Mouse (Mus musculus) cerebellum, adult 11-12 months (tissue): Measurements from ENCODE around the gene Dohh.

Experiments used
- DNase-seq: peaks from one replicate; pipeline ENCODE4 v3.0.0; 2022

Gene Dohh

DNA sequence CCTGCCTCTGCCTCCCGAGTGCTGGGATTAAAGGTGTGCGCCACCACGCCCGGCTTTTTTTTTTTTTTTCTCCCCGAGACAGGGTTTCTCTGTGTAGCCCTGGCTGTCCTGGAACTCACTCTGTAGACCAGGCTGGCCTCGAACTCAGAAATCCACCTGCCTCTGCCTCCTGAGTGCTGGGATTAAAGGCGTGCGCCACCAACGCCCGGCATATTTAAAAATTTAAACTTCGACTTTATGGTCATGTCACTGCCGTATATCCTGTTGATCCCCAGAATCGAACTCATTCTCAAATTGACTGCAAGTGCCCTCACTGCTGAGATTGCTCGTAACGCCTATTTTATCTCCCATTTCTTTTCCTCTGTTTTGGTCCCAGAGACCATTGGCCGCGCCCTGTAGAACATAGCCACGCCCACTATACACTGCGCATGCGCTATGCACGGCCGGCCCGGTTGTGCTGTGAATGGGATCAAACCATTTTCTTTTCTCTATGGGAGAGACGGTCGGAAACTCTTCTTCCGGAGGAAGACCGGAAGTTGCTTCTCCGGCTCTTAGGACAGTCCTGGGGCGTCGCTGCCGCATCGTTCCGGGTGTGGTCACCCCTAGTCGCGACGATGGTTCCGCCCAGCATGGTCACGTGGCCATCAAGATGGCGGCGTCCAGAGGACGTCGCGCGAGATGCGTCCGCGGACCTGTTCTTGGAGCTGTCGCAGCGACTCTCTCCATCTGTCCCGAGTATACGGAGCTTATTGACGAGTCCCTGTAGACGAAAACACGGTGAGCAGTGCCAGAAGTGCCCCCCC is at the start of gene Dohh, which contains the start of gene Gm48551:
Gene Dohh (plus strand): TSS at position 627 of the 803 bp plus-strand sequence.
Gene Gm48551 (plus strand): TSS at position 665 of the 803 bp plus-strand sequence.
- peak; percentile 99 for DNase-seq

- DNase-seq = no peak
Measured at GRCm38 (mm10) chr10:81335393-81336340, 48.6 kb upstream of the Dohh start.

GRCm38 (mm10) chr10:81336558-81336957 is 47.7 kb upstream of the Dohh start:
- no peak for DNase-seq

GRCm38 (mm10) chr10:81340551-81341332 is 43.5 kb upstream of the Dohh start:
- DNase-seq = peak; percentile 26

GRCm38 (mm10) chr10:81341333-81341949 is 42.8 kb upstream of the Dohh start:
- peak; percentile 42 for DNase-seq

GRCm38 (mm10) chr10:81342686-81343505 is 41.3 kb upstream of the Dohh start, which contains the start of gene Gipc3:
TSS of gene Gipc3 (minus strand) at chr10:81343266.
- no peak for DNase-seq

DNA sequence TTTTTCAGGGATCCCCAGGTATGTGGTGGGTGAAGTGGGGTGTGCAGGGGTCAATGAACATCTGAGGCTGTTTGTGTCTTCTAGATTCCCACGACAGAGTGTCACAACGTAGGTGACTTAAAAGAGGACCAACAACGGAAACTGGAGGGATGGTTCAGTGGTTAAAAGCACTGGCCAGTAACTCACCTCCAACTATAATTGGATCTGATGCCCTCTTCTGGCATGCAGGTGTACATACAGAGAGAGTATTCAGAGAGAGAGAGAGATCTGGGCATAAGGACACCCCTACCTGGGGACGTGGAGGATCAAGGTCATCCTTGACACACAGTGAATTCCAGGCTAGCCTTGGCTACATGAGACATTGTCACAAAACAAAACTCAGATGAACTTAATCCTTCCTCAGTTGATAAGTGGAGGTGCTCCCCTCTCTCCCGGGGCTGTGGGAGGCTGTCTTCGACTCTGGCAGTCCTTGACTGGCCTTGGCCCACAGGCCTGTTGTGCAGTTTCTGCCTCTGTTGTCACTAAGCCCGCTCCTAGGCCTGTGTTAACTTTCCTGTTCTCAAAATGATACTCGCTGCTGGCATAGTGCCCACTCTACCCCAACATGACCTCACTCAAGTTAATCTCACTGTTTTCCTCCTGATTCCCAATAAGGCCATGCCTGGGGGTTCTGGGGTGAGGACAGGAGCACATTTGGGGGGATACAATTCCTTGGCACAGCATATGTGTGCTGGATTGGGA is 39.6 kb upstream of the Dohh start:
- peak; percentile 18 for DNase-seq

GRCm38 (mm10) chr10:81345162-81345534 is 39.1 kb upstream of the Dohh start:
- peak; percentile 27 for DNase-seq

GRCm38 (mm10) chr10:81346453-81347067 is 37.7 kb upstream of the Dohh start:
- DNase-seq = peak; percentile 46

- DNase-seq = peak; percentile 66
Measured at GRCm38 (mm10) chr10:81349146-81349545, 35.1 kb upstream of the Dohh start.

DNA sequence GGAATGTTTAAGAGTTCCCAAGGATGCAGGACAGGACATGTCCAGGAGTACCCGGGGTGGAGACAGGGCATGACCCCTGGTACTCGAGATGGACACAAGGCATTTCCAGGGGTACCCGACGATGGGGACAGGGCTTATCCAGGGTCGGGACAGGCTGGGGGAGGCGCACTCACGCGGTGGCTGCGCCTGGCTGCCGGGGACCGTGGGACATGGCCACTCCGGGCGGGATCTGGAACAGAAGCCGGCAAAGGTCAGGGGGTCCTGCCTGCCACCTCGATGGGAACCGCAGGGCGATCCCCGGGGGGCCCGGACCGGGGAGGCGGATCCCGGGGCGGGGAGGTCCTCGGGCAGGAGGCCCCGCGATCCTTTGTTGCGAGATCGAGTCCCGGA is 34.3 kb upstream of the Dohh start:
- DNase-seq = no peak

DNA sequence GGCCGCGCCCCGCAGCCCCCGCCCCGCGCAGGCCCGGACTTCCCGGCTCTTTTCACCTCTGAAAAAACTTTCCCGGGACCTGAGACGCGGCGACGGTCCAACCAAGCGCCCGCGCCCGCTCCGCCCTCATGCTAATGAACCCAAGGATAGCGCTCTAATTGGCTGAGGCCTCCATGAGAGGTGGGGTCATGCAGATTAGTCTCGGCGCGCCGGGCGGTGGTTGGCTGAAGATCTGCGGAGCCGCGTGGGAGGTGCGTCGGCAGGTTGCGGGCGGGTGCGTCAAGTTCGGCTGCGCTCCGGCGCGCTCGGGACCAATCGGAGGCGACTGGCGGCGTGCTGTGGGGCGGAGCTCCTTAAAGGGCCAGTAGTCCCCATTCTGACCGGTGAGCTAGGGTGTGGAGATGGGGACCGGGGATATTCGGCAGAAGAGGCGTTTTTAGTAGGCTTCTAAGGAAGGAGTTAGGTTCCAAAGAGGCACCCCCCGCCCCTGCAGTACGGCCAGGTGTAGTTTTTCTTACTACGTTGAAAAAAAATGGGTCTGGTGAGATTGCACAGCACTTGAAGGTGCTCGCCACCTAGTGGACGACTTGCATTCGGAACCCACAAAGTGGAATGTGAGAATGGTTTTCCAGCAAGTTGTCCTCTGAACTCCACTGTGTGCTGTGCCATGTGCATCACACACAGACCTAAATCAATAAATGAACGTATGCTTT is 33.7 kb upstream of the Dohh start, which contains the start of gene Hmg20b:
Gene Hmg20b (minus strand): TSS at position 130 of the 713 bp plus-strand sequence.
- peak; percentile 99 for DNase-seq

DNA sequence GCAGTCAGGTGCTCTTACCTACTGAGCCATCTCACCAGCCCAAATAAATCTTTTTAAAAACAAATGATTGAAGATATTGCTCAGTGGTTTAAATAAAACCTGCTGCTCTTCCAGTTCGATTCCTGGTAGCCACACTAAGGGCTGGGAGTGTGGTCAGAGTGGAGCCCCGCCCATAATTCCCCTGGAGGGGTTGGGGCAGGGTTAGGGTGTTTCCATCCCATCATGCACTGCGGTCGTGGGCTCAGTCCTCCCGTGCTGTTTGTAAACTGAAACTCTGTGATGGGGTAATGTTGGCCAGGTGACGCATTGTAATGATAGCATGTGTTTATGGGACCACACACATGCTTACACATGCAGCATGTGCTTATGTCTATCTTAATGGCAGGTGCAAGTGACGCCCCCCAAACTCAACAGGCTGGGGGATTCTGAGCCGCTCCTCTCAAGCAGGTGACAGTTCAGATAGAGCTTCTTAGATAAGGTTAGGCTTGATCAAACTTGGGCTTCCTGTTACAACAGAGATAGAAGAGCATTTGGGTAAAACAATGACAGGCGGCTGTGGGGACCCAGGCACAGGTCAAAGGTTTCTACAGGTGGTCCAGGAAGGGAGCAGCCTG is 32.4 kb upstream of the Dohh start:
- peak; percentile 30 for DNase-seq

GRCm38 (mm10) chr10:81354738-81355477 is 29.3 kb upstream of the Dohh start:
- DNase-seq = peak; percentile 40

DNA sequence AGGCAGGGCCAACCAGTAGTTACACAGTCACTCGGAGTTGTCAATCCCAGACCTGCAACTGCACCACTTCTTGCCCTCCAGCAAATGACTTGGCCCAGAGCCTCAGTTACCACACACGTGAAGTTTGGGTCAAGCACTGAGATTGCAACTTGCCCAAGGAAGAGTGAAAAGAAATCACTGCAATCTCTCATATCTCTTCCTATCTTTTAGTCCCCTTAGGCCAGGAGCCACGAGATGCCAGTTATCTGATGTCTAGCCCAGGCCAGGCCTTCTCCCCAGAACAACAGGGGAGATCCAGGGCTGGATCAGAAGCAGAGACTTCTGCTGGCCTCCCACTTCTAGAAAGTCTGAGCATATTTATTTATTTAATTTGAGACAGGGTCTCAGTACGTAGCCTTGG is 28.7 kb upstream of the Dohh start:
- no peak for DNase-seq

DNA sequence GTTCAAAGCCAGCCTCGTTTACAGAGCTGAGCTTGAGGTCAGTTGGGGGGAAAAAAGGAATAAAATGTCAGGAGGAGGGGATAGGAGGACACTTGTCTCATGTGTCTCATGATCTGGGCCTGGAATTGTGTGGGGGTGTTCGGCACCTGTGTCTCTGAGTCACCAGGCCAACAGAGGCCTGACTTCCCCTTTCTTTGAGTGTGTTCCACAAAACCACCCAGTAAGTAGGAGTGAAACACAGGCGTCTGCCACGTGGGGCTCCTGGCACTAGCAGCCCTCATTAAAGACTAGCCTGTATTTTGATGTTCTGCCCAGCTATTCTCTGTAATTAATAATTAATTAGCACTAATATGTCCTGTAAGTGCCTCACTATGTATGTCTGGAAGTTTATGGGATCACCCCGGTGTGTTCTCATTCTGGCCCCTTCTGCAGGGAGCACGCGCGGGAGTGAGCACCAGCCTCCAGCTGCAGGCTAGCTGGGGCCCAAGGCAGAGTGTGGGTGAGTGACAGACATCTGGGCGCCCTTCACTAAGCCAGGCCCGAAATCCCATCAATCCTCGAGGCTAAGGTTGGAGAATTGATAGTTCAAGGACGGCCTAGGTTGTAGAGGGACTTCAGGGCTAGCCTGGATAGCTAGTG is 27.8 kb upstream of the Dohh start:
- peak; percentile 45 for DNase-seq

- DNase-seq = peak; percentile 89
Measured at GRCm38 (mm10) chr10:81356991-81357844, 27.0 kb upstream of the Dohh start, which contains the start of gene Mfsd12. TSS of gene Mfsd12 (plus strand) at chr10:81357491.
